Mouse (Mus musculus) liver, adult 2 months (tissue): Measurements from ENCODE around the gene Rbfox3.

Experiments
- CTCF ChIP-seq: fragments of 200-500 bp; IDR thresholded peaks from 2 replicates; pipeline ENCODE4 v1.5.1; 2011; ENCODE audit warnings: low read depth, low read length, control low read depth
- POLR2A ChIP-seq: fragments of 200-500 bp; IDR thresholded peaks from 2 replicates; pipeline ENCODE4 v1.6.1; 2011; ENCODE audit warnings: low read length, control low read depth; ENCODE audit not compliant: insufficient read depth; ENCODE audit errors: extremely low read depth

DNA sequence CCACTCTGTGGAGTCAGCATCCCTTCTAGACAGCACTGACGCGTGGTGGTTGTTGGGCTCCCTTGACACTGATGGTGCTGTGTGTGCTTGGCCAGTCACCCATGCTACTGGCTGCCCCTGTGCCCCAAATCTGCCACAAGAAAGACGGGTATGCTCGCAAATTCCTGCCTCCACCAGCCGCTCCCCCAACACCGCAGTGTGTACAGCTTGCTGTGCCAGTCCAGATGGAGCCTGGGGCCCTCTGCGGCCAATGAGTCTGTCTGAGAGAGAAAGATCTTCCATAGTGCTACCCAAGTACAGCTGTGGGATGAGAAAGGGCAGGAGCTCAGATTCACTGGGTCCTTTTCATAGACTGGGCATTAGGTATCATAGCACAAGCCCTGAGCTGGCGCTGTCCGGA lies 309.9 kb downstream of the Rbfox3 start:
- TF ChIP-seq CTCF (no peak), POLR2A (no peak)
